Mouse (Mus musculus) right cerebral cortex, adult 2 months (tissue): ENCODE results near the gene Armc5.

Source experiments
- DNase-seq, 2 experiments: peaks; one replicate each; pipeline ENCODE4 v3.0.0; 2021 to 2022; ENCODE audit warnings: low spot score in 2 of 2

Gene Armc5

GRCm38 (mm10) chr7:128236856-128237592 lies at the start of gene Armc5:
Gene Armc5, plus strand, starts transcription at chr7:128237342.
- DNase-seq: peak; percentile 86 to 90

- DNase-seq: no peak
Measured at GRCm38 (mm10) chr7:128201607-128202006, 35.5 kb upstream of the Armc5 start.

- DNase-seq: no peak
Measured at GRCm38 (mm10) chr7:128203071-128203470, 34.1 kb upstream of the Armc5 start.

- DNase-seq: no peak
Measured at GRCm38 (mm10) chr7:128204179-128204578, 33.0 kb upstream of the Armc5 start.

- no peak for DNase-seq
Measured at GRCm38 (mm10) chr7:128205695-128206094, 31.4 kb upstream of the Armc5 start.

GRCm38 (mm10) chr7:128206152-128206551 lies 31.0 kb upstream of the Armc5 start, which contains the start of gene Cox6a2:
Gene Cox6a2, minus strand, starts transcription at chr7:128206387.
- no peak for DNase-seq

GRCm38 (mm10) chr7:128208187-128208586 lies 29.0 kb upstream of the Armc5 start:
- DNase-seq: peak; percentile 65 to 79

GRCm38 (mm10) chr7:128209826-128210225 lies 27.3 kb upstream of the Armc5 start:
- no peak for DNase-seq

- no peak for DNase-seq
Measured at GRCm38 (mm10) chr7:128219952-128220351, 17.2 kb upstream of the Armc5 start.

- DNase-seq: no peak
Measured at GRCm38 (mm10) chr7:128220936-128221335, 16.2 kb upstream of the Armc5 start.

- no peak for DNase-seq
Measured at GRCm38 (mm10) chr7:128231741-128232140, 5.4 kb upstream of the Armc5 start.

- DNase-seq: no peak
Measured at GRCm38 (mm10) chr7:128234796-128235195, 2.3 kb upstream of the Armc5 start.

GRCm38 (mm10) chr7:128235481-128235880 lies 1.7 kb upstream of the Armc5 start:
- no peak for DNase-seq

GRCm38 (mm10) chr7:128236426-128236825 lies 716 bp upstream of the Armc5 start:
- no peak for DNase-seq

- no peak for DNase-seq
Measured at GRCm38 (mm10) chr7:128237593-128237926, 418 bp downstream of the Armc5 start.

GRCm38 (mm10) chr7:128237927-128238778 lies 1.0 kb downstream of the Armc5 start, which contains the start of gene 9130023H24Rik:
Gene 9130023H24Rik, minus strand, starts transcription at chr7:128238031.
- DNase-seq: peak; percentile 99

GRCm38 (mm10) chr7:128238991-128239390 lies 1.8 kb downstream of the Armc5 start:
- DNase-seq: no peak

GRCm38 (mm10) chr7:128240131-128240784 lies 3.1 kb downstream of the Armc5 start:
- DNase-seq: no peak

- DNase-seq: no peak
Measured at GRCm38 (mm10) chr7:128242331-128242730, 5.2 kb downstream of the Armc5 start.

- DNase-seq: no peak
Measured at GRCm38 (mm10) chr7:128243921-128244320, 6.8 kb downstream of the Armc5 start.

- no peak for DNase-seq
Measured at GRCm38 (mm10) chr7:128244410-128245025, 7.4 kb downstream of the Armc5 start.

GRCm38 (mm10) chr7:128245547-128245946 lies 8.4 kb downstream of the Armc5 start:
- no peak for DNase-seq
